Mouse (Mus musculus) embryonic facial prominence, embryonic 11.5 days (tissue): ENCODE results near the gene Il1r1. TPM values are rescaled to one million over a fixed set of nuclear protein-coding genes. Genes with fewer than 3 reads are reported as not detected.

Experiments used
- ATAC-seq: fragments of 200-750 bp; cut with Nextera tagmentation; replicated peaks from 2 replicates; pipeline ENCODE4 v1.8.0; 2017; ENCODE audit warnings: low read depth; ENCODE audit not compliant: insufficient number of reproducible peaks, low FRiP score, low TSS enrichment
- DNase-seq: peaks from one replicate; pipeline ENCODE4 v3.0.0-alpha.2; 2015; ENCODE audit warnings: low spot score
- H3K27ac ChIP-seq: fragments of 300-500 bp; sonication (generic); replicated peaks from 2 replicates; pipeline ENCODE4 v1.5.1; 2014; ENCODE audit warnings: mild to moderate bottlenecking, low read depth, low read length, control low read depth
- H3K27me3 ChIP-seq: fragments of 300-500 bp; sonication (generic); 2 replicates; pipeline ENCODE4 v1.6.1; 2014; ENCODE audit warnings: mild to moderate bottlenecking, low read length, moderate library complexity, mixed read lengths; ENCODE audit not compliant: control insufficient read depth, insufficient read depth
- H3K36me3 ChIP-seq: fragments of 300-500 bp; sonication (generic); replicated peaks from 2 replicates; pipeline ENCODE4 v1.6.1; 2014; ENCODE audit warnings: low read depth, mild to moderate bottlenecking, low read length, moderate library complexity, mixed read lengths; ENCODE audit not compliant: control insufficient read depth, insufficient read depth
- H3K4me1 ChIP-seq: fragments of 300-500 bp; sonication (generic); 2 replicates; pipeline ENCODE4 v1.6.1; 2014; ENCODE audit warnings: low read length, mixed read lengths; ENCODE audit not compliant: control insufficient read depth, insufficient read depth
- H3K4me2 ChIP-seq: fragments of 300-500 bp; sonication (generic); 2 replicates; pipeline ENCODE4 v1.6.1; 2014; ENCODE audit warnings: low read depth, mild to moderate bottlenecking, control low read depth, low read length, moderate library complexity
- H3K4me3 ChIP-seq: fragments of 300-500 bp; sonication (generic); 2 replicates; pipeline ENCODE4 v1.5.1; 2014; ENCODE audit warnings: low read depth, low read length, control low read depth
- H3K9ac ChIP-seq: fragments of 300-500 bp; sonication (generic); replicated peaks from 2 replicates; pipeline ENCODE4 v1.6.1; 2014; ENCODE audit warnings: mild to moderate bottlenecking, control low read depth, low read length
- H3K9me3 ChIP-seq: fragments of 300-500 bp; sonication (generic); replicated peaks from 2 replicates; pipeline ENCODE4 v1.6.1; 2016; ENCODE audit warnings: mild to moderate bottlenecking, low read length, inconsistent platforms, mixed read lengths; ENCODE audit not compliant: control insufficient read depth
- WGBS: fragments of 180-500 bp; shearing (Covaris S2); extraction: QIAGEN DNeasy Blood & Tissue Kit; methylation state at CpG from one replicate; pipeline ENCODE4 v1.1.7; 2014; 5-methylcytosine and 5-hydroxymethylcytosine counted together
- polyA plus RNA-seq: library from polyadenylated mRNA; unstranded; fragments of >200 nt; fragmentation: Nextera tagmentation; extraction: Ambion mirVana; gene quantifications from 2 replicates; pipeline ENCODE4 v1.2.1, GENCODE M21; 2014

Il1r1 gene
- polyA plus RNA-seq, 1 experiment from 2014 or later: 1.00 TPM

DNA sequence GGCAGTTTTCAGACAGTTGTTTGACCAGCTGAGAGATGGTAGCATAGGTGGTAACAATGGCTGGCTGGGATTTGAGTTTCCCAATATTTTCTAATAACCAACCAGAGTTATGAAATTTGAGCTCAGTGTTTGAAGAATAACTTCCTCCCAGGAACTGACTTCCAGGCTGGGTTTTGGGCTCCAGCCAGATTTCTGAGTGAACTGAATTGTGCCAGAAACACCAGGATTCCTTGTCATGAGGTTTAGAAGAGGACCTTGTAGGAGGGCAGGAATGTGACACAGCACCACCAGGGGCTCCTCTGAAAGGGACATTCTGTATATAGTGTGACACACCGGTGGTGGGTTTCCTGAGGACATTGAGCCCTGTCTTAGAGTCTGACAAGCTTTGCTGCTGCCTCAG is 36.9 kb upstream of the Il1r1 start:
- 85% methylated on average over 1 of the region's 1 CpGs for WGBS
- H3K27ac ChIP-seq: no peak overlapping the region
- H3K36me3 ChIP-seq: no peaks in the 10 kb centered on the region
- H3K4me3 ChIP-seq: no peak overlapping the region
- H3K9ac ChIP-seq: no peak overlapping the region
- no peaks in the 10 kb centered on the region for H3K4me1 ChIP-seq
- no peak overlapping the region for H3K4me2 ChIP-seq
- ATAC-seq (no peak), DNase-seq (no peak)
- H3K27me3 ChIP-seq: no peaks in the 10 kb centered on the region
- no peaks in the 10 kb centered on the region for H3K9me3 ChIP-seq

DNA sequence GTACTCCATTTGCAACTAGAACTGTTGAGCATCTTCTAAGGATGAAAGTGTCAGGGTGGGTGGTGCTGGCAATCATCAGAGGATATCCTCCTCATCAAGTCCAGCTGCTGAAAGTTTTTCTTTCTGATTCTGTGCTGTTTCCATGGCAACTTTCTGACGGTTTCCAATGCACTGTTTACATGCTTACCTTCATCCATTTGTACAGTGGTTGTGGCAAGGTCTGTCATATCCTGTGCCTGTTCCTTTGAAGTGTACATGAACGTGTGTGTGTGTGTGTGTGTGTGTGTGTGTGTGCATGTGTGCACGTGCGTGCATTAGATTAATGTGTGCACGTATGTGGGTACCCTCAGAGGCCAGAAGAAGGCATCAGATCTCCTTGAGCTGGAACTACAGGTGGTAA is 34.9 kb upstream of the Il1r1 start:
- H3K36me3 ChIP-seq: no peaks in the 10 kb centered on the region
- no peaks in the 10 kb centered on the region for H3K9me3 ChIP-seq
- no peaks in the 10 kb centered on the region for H3K27me3 ChIP-seq
- H3K9ac ChIP-seq: no peak overlapping the region
- no peak overlapping the region for H3K27ac ChIP-seq
- no peak overlapping the region for H3K4me2 ChIP-seq
- no peak overlapping the region for H3K4me3 ChIP-seq
- no peaks in the 10 kb centered on the region for H3K4me1 ChIP-seq
- WGBS: 71% methylated on average over 5 of the region's 5 CpGs
- DNase-seq (peak; percentile 29), ATAC-seq (no peak)

GRCm38 (mm10) chr1:40190837-40191236 is 34.0 kb upstream of the Il1r1 start:
- no peaks in the 10 kb centered on the region for H3K9me3 ChIP-seq
- no peak overlapping the region for H3K4me2 ChIP-seq
- 89% methylated on average over 5 of the region's 5 CpGs for WGBS

DNA sequence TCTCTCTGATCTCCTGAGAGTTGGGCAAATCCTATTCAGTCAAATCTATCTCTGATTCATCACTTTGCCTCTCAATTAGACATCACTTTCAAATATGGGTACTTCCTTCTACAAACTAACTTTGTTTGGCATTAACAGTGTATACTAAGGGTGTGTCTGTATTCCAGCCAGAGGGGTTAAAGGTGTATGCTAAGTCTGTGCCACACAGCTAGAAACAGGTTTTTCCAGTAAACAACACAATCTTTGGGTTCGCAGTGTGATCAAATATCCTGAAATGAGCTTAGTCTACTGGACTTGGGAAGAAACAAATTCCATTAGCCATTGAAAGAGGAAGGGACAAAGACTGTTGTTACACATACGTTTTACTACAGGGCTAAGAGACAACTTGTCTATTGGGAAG is 30.6 kb upstream of the Il1r1 start:
- H3K4me1 ChIP-seq: no peaks in the 10 kb centered on the region
- DNase-seq: no peak
- no peak overlapping the region for H3K9ac ChIP-seq
- H3K27me3 ChIP-seq: no peaks in the 10 kb centered on the region
- H3K4me3 ChIP-seq: no peak overlapping the region
- WGBS: 86% methylated on average over 2 of the region's 2 CpGs
- H3K36me3 ChIP-seq: no peaks in the 10 kb centered on the region
- H3K9me3 ChIP-seq: no peaks in the 10 kb centered on the region
- no peak for ATAC-seq
- H3K4me2 ChIP-seq: no peak overlapping the region
- no peak overlapping the region for H3K27ac ChIP-seq

More at GRCm38 (mm10) chr1:40190837-40191236, 34.0 kb upstream of the Il1r1 start:
- ATAC-seq (no peak), DNase-seq (no peak)
- Histone ChIP-seq H3K27ac (no peak overlapping the region), H3K4me3 (no peak overlapping the region), H3K4me1 (no peaks in the 10 kb centered on the region), H3K36me3 (no peaks in the 10 kb centered on the region), H3K9ac (no peak overlapping the region), H3K27me3 (no peaks in the 10 kb centered on the region)

DNA sequence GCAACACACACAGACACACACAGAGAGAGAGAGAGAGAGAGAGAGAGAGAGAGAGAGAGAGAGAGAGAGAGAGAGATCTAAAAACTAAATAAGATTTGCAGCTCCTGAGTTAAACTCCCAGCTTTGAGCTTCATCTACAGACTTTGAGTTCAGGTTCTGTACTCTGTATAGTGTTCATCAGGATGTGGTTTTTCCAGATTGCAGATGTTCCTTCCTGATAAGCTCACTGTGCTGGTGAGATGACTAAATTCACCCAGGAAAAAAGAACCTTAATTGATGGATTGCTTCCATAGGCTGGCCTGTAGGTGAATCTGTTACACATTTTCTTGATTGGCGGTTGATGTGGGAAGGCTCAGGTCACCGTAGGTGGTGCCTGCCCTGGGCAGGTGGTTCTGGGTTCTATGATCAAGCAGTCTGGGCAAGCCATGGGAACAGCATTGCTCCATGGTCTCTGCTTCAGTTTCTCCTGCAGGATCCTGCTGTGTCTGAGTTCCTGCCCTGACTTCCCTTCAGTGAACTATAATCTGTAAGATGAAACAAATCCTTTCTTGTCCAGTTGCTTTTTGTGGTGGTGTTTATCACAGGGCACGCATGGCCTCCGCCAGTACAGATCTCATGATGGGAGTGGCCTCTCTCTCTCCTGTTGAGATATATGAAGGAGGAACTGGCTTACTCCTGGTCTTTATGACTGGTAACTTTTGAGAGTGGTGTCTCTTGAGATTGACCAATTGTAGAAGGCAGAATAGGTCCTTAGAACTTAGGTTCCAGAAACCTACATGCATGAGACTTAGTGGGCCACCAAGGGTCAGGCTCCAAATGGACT is 11.3 kb upstream of the Il1r1 start:
- no peak overlapping the region for H3K4me2 ChIP-seq
- no peaks in the 10 kb centered on the region for H3K27me3 ChIP-seq
- no peak overlapping the region for H3K27ac ChIP-seq
- no peak overlapping the region for H3K4me3 ChIP-seq
- DNase-seq: no peak
- WGBS: 83% methylated on average over 4 of the region's 4 CpGs
- no peaks in the 10 kb centered on the region for H3K9me3 ChIP-seq
- ATAC-seq: no peak
- no peaks in the 10 kb centered on the region for H3K36me3 ChIP-seq
- no peaks in the 10 kb centered on the region for H3K4me1 ChIP-seq
- no peak overlapping the region for H3K9ac ChIP-seq

DNA sequence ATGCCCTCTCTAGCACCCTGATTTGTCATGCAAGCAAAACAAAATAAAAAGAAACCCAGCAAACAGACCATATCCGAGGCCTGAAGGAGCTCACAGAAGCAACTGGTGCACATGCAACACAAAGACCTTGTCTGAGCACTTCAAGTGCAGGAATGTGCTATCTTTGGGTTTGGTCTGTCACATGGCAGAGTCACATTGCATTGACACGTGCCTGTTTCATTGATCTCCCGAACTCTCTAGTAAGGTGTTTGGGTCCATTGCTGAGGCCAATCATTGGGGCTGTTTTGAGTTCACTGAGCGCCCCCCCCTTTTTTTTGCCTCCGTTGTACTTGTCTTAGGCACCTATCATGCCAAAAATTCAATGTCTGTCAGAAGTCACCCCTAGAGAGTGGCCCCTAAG is 7.4 kb upstream of the Il1r1 start:
- Histone ChIP-seq H3K9me3 (no peaks in the 10 kb centered on the region), H3K4me3 (no peak overlapping the region), H3K27me3 (no peaks in the 10 kb centered on the region), H3K36me3 (no peaks in the 10 kb centered on the region), H3K4me2 (no peak overlapping the region), H3K4me1 (no peaks in the 10 kb centered on the region), H3K27ac (no peak overlapping the region), H3K9ac (no peak overlapping the region)
- WGBS: 83% methylated on average over 5 of the region's 5 CpGs
- no peak for DNase-seq
- no peak for ATAC-seq

DNA sequence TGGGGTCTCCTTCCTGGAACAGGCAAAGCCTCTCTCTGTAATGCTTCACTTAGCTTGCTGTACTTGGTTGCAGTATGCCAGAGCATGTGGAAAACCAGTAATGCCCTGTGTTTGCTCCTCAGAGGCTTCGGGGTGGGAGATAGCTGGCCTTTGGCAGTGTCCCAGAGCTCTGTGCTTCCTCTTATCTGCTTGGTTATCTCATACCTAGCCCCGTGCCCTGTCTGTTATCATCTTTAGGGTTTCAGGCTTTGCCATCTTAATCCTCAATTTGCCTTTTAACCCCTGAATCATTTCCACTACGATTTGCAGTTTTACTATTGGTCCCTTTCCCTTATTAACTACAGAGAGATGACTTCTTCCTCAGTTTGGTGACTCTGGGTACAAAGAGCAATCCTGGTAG is 6.3 kb upstream of the Il1r1 start:
- no peak for ATAC-seq
- no peaks in the 10 kb centered on the region for H3K9me3 ChIP-seq
- H3K9ac ChIP-seq: no peak overlapping the region
- no peak overlapping the region for H3K4me2 ChIP-seq
- no peak overlapping the region for H3K4me3 ChIP-seq
- H3K4me1 ChIP-seq: no peaks in the 10 kb centered on the region
- no peak for DNase-seq
- no peaks in the 10 kb centered on the region for H3K27me3 ChIP-seq
- H3K36me3 ChIP-seq: no peaks in the 10 kb centered on the region
- H3K27ac ChIP-seq: no peak overlapping the region
- WGBS: 87% methylated on average over 3 of the region's 3 CpGs

DNA sequence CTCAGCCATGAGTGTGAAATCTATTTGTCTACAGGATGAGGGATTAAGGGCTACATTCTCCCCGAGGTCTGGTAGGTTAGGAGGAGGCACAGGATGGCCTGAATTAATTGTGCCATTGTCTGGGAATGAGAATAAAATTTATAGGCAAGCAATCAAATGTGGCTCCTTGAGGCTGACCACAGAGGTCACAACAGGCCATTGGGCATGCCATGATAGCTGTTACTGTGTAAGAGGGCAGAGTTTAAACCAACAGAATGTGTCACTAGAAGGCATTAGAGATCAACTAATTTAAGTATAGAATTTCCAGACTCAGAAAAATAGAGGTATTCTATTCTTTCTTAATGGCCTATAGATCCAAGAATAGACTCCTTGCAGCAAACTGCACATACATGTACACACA is 4.3 kb upstream of the Il1r1 start:
- no peak for ATAC-seq
- Histone ChIP-seq H3K9ac (no peak overlapping the region), H3K4me1 (no peaks in the 10 kb centered on the region), H3K4me3 (no peak overlapping the region), H3K27me3 (no peaks in the 10 kb centered on the region), H3K4me2 (no peak overlapping the region), H3K36me3 (no peaks in the 10 kb centered on the region), H3K27ac (no peak overlapping the region), H3K9me3 (no peaks in the 10 kb centered on the region)
- WGBS: 61% methylated on average over 1 of the region's 1 CpGs
- DNase-seq: no peak
